Mouse (Mus musculus) monocyte, adult 5-6 weeks (primary cell): ENCODE measurements around the gene D1Pas1. TPM values are rescaled to one million over a fixed set of nuclear protein-coding genes. Genes with fewer than 3 reads are reported as not detected.

Experiments
- total RNA-seq: library from RNA; stranded (forward); fragments of 200-1000, 200-491, 200-594 nt; gene quantifications from 3 replicates; pipeline ENCODE4 v1.2.3, GENCODE M21; 2017

Gene D1Pas1
- total RNA-seq, 1 experiment from 2014 or later, result 0.38 TPM

Other genes starting within 250 kb of the D1Pas1 start
- 30.3 to 33.2 TPM (median 31.4 TPM) in 3 replicates for gene Rrp15, start 218.1 kb upstream of the D1Pas1 start, total RNA-seq
- not detected in 3 replicates for gene Spata17, start 248.0 kb downstream of the D1Pas1 start, total RNA-seq
- 28.1 to 43.7 TPM (median 29.7 TPM) in 3 replicates for gene Gpatch2, start 248.1 kb downstream of the D1Pas1 start, total RNA-seq